Mouse (Mus musculus) embryonic facial prominence, embryonic 10.5 days (tissue): ENCODE results near the gene Trim6. TPM values are rescaled to one million over a fixed set of nuclear protein-coding genes. Genes with fewer than 3 reads are reported as not detected.

Experiments used
- DNase-seq: peaks from one replicate; pipeline ENCODE4 v3.0.0-alpha.2; 2017; ENCODE audit warnings: low spot score
- H3K27ac ChIP-seq: fragments of 300-500 bp; sonication (generic); replicated peaks from 2 replicates; pipeline ENCODE4 v1.5.1; 2016; ENCODE audit warnings: mild to moderate bottlenecking
- H3K27me3 ChIP-seq: fragments of 300-500 bp; sonication (generic); replicated peaks from 2 replicates; pipeline ENCODE4 v1.6.1; 2016; ENCODE audit warnings: low read depth, mild to moderate bottlenecking; ENCODE audit not compliant: poor library complexity, severe bottlenecking
- H3K36me3 ChIP-seq: fragments of 300-500 bp; sonication (generic); replicated peaks from 2 replicates; pipeline ENCODE4 v1.6.1; 2016; ENCODE audit warnings: mild to moderate bottlenecking, moderate library complexity
- H3K4me1 ChIP-seq: fragments of 300-500 bp; sonication (generic); 2 replicates; pipeline ENCODE4 v1.6.1; 2016
- H3K4me3 ChIP-seq: fragments of 300-500 bp; sonication (generic); 2 replicates; pipeline ENCODE4 v1.5.1; 2016; ENCODE audit warnings: mild to moderate bottlenecking, moderate library complexity
- H3K9me3 ChIP-seq: fragments of 300-500 bp; sonication (generic); 2 replicates; pipeline ENCODE4 v1.6.1; 2016; ENCODE audit warnings: mild to moderate bottlenecking
- WGBS: fragments of 180-500 bp; shearing (Covaris S2); methylation state at CpG from one replicate; pipeline ENCODE4 v1.1.7; 2016; 5-methylcytosine and 5-hydroxymethylcytosine counted together
- polyA plus RNA-seq: library from polyadenylated mRNA; unstranded; fragments of >200 nt; fragmentation: Nextera tagmentation; extraction: Ambion mirVana; gene quantifications from 2 replicates; pipeline ENCODE4 v1.2.1, GENCODE M21; 2016

Gene Trim6
- polyA plus RNA-seq: 6.1 and 7.6 TPM in 2 replicates

DNA sequence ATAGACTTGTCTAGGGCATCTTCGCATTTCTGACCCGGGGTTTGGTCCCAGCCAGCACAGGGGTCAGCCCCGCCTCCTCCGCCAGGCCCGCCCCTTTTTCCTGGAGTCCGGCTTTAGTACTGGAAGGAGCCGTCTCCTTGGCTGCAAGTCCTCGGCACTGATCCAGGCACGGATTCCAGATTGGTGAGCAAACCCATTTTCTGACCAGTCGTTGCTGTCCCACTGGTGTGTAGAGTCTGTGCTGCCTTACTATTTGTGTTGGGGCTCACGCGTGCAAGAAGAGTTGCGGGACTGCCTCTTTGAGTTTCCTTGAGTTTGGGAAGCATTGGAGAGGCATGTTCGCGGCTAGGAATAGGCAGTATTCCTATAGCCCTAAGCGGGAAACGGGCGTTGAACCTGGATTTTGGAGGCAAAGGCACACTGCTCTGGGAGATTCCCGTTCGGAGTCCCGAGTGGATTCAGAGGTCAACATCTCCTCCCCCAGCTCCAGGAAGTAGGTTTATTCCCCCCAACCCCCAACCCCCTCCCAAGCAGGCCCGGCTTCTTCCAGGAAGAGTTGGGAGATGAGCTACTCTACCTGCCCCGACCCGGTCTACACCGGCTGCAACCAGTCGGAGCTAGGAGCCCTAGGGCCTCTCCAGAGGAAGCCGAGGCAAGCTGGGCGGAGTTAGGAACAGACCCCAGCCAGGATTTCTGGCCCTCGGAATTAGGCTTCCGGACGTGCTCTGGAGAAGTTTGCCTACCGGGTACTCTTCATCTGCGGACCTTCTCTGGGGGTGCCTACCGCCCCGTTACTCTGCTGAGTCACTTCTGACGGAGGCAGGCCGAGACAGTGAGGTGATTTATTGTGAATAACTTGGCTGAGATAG is at the start of gene Trim6:
Trim6 (plus strand) TSS at position 93 of the 869 bp plus-strand sequence.
- H3K27me3 ChIP-seq: no peaks in the 10 kb centered on the region
- DNase-seq: peak; percentile 80
- peak within 1 kb of the TSS; percentile 81 for H3K27ac ChIP-seq
- peak within 1 kb of the TSS; percentile 60 for H3K4me3 ChIP-seq
- 2% methylated on average over 37 of the region's 37 CpGs for WGBS
- H3K9me3 ChIP-seq: no peaks in the 10 kb centered on the region
- no peaks in the 10 kb centered on the region for H3K36me3 ChIP-seq
- peaks cover 11% of the 10 kb centered on the region for H3K4me1 ChIP-seq

DNA sequence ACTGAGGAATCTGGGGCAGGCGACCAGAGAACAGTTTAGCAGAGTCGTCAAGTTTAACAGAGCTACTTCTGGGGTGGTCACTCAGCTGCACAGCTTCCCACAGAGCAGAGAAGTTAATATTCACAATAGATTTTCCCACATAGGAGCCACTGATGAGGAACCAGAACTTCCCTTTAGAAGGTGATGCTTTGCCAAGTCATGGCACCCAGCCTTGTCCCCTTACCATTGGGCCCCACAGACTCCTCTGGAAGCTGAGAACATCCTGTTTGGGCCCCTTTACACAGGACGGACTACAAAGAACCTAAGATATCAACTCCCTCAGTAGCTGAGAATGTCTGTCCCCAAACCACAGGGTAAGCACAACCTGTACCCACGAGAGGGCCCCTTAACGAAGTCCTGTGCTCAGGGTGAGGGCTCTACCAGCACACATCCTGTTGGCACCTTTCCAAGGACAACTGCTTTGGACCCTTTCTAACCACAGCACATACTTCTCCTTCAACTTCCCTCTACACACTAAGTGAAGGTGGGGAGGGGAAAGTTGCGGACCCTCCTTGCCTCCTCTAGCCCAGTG is 48.9 kb upstream of the Trim6 start:
- no peaks in the 10 kb centered on the region for H3K9me3 ChIP-seq
- H3K27ac ChIP-seq: no peak overlapping the region
- DNase-seq: no peak
- H3K36me3 ChIP-seq: no peaks in the 10 kb centered on the region
- H3K27me3 ChIP-seq: no peaks in the 10 kb centered on the region
- WGBS: 83% methylated on average over 6 of the region's 6 CpGs
- H3K4me3 ChIP-seq: no peak overlapping the region
- no peaks in the 10 kb centered on the region for H3K4me1 ChIP-seq

DNA sequence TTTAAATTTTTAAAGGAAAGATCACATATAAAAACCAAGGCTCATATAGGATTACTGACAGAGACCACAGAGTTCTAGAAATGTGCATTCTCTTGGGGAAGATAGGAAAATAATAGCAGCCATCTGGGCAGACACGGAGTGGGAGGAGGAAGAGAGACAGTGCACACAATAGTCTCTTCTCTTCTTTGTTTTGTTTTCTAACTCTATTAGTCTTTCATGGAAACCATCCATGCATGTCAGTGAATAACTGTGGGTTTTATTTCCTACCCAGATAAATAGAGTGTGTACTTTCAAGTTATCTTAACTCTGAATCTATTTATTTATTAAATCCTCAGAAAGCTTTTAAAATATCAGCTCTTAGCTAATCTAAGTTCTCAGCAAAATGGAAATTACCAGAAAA is 43.5 kb upstream of the Trim6 start:
- Histone ChIP-seq H3K36me3 (no peaks in the 10 kb centered on the region), H3K27me3 (no peaks in the 10 kb centered on the region), H3K27ac (no peak overlapping the region), H3K4me3 (no peak overlapping the region), H3K9me3 (no peaks in the 10 kb centered on the region), H3K4me1 (no peaks in the 10 kb centered on the region)
- 42% methylated on average over 1 of the region's 1 CpGs for WGBS
- DNase-seq: no peak

DNA sequence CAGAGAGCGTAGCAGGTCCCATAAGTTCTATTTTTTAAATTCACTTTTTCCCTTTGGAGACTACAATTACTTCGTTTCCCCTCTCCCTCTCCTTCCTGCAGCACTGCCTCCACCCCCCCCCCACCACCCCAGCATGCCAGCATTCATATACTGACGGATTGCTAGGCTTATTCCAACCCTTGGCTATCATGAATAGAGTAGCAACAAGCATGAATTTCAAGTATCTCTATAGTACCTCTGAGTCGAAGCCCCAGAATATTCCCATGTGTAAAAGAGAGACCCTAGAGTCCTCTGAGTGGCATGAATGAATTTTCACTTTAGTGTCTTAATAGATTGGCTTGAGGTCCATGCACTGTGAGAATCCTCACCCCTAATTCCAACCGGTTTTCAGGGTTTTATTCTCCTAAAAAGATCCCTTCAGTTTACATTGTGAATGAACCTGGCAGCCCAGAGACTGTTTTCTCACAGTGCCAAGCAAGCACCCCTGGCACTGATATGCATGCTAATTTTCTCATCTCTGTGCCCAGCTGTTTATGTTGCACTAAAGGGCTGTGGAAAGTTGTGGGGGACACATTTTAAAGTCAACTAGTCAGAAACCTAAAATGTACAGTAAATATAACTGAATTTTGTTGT is 40.1 kb upstream of the Trim6 start:
- H3K27me3 ChIP-seq: no peaks in the 10 kb centered on the region
- no peak for DNase-seq
- no peaks in the 10 kb centered on the region for H3K9me3 ChIP-seq
- no peaks in the 10 kb centered on the region for H3K4me1 ChIP-seq
- WGBS: 69% methylated on average over 5 of the region's 5 CpGs
- no peaks in the 10 kb centered on the region for H3K36me3 ChIP-seq
- H3K27ac ChIP-seq: no peak overlapping the region
- H3K4me3 ChIP-seq: no peak overlapping the region

DNA sequence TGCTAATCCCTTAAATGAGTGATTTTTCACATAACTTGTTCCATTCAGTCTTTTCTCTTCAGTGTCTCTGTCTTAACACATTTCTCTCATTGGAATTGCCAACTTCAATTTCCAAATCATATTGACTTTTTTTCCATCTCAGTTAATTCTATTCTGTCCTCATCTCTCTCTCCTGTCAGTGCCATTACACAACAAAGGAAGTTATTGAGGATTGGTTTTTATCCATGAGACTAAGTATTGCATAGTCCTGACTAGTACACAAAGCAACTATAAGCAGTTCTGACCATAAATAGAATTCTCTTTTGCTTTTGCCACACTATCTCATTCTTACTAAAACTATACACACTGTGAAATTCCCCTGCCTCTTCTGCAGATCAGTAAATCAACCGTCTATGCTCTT is 39.5 kb upstream of the Trim6 start:
- H3K27ac ChIP-seq: no peak overlapping the region
- WGBS: 88% methylated on average over 1 of the region's 1 CpGs
- no peaks in the 10 kb centered on the region for H3K4me1 ChIP-seq
- H3K4me3 ChIP-seq: no peak overlapping the region
- H3K36me3 ChIP-seq: no peaks in the 10 kb centered on the region
- DNase-seq: no peak
- H3K9me3 ChIP-seq: no peaks in the 10 kb centered on the region
- H3K27me3 ChIP-seq: no peaks in the 10 kb centered on the region

DNA sequence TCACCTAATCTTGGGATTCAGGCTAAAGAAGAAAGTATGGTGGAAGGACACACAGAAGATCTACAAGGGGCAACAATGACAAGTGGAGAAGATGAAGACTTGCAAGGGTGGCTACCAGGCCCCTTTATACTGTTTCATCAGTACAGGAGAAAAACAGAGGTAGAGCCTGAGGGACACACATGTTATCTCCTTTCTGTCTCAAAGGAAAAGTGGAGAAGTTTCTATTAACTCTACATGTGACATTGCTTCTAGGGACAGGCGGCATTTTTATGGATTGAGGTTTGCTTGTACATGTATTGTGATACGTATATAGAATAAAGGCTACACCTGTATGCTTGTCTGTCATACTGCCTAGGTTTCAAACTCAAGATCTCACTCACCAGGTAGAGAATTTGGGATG is 35.3 kb upstream of the Trim6 start, which contains the start of gene Olfr648:
Olfr648 (minus strand) TSS at position 101 of the 400 bp plus-strand sequence.
- H3K4me1 ChIP-seq: no peaks in the 10 kb centered on the region

DNA sequence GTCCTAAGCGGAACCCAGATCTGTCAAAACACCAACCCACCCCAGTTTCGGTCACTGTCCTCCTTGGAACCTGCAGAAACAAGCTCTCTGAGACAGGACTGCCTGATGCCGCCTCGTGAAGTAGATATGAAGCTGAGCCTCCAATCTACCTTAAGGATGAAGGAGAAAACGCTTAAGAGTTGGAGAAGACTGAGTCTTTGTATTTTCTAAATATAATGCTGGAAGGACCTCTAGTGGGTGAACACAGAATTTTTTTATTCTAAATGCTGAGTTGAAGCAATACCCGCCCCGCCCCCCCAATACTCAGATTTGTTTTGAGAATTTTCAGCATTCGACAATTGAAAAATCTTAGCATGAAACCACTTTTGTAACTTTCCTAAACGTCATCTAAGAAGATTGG is 27.3 kb upstream of the Trim6 start:
- no peak for DNase-seq
- WGBS: 64% methylated on average over 9 of the region's 9 CpGs
- Histone ChIP-seq H3K36me3 (no peaks in the 10 kb centered on the region), H3K4me3 (no peak overlapping the region), H3K4me1 (no peaks in the 10 kb centered on the region), H3K27ac (no peak overlapping the region), H3K27me3 (no peaks in the 10 kb centered on the region), H3K9me3 (no peaks in the 10 kb centered on the region)

More for the DNA sequence above, 35.3 kb upstream of the Trim6 start, which contains the start of gene Olfr648:
- no peaks in the 10 kb centered on the region for H3K27me3 ChIP-seq
- H3K27ac ChIP-seq: no peak within 1 kb of the TSS
- no peaks in the 10 kb centered on the region for H3K9me3 ChIP-seq
- H3K4me3 ChIP-seq: no peak within 1 kb of the TSS
- H3K36me3 ChIP-seq: no peaks in the 10 kb centered on the region
- WGBS: 88% methylated on average over 2 of the region's 2 CpGs
- no peak for DNase-seq

DNA sequence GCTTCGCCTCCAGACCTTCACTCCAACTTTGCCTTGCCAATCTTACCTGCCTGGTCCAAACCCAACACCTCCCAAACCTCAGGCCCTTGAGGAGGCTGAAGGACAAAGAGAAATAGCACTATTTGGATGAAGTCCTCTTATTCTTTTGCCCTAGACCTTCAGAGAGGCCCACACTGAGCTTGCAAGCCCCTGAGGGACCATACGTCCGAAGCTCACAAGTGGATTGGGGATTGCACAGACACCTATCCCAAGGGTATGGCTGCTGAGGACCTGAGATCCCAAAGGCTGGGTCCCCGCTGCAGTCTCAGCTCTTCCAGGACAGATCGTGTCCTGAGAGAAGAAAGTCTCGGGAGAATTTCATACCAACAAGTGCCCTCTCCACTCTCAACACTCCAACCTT is 22.7 kb upstream of the Trim6 start, which contains the start of gene Olfr649:
Olfr649 (minus strand) TSS at position 101 of the 400 bp plus-strand sequence.
- H3K4me1 ChIP-seq: no peaks in the 10 kb centered on the region

DNA sequence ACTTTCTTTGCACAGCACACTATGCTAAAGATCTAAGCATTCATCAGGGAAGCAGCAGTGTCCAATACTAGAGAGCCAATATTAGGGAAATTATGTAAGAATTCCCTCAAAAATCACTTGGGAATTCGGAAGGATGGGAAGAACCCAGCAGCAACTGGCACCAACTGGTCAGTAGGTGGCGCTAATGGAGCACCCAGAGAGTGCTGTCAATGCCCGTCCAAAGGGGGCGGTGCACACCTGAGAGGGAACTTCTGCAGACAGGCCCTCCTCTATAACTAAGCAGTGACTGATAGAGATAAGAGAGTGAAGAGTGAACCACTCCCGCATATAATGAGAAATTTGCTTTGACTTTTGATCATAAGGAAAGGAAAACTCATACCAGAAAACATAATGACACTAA is 18.8 kb upstream of the Trim6 start:
- H3K4me3 ChIP-seq: no peak overlapping the region
- no peaks in the 10 kb centered on the region for H3K9me3 ChIP-seq
- no peaks in the 10 kb centered on the region for H3K27me3 ChIP-seq
- 6% methylated on average over 5 of the region's 5 CpGs for WGBS
- DNase-seq: peak; percentile 72
- no peak overlapping the region for H3K27ac ChIP-seq
- no peaks in the 10 kb centered on the region for H3K4me1 ChIP-seq
- H3K36me3 ChIP-seq: no peaks in the 10 kb centered on the region

More for the DNA sequence above, 22.7 kb upstream of the Trim6 start, which contains the start of gene Olfr649:
- WGBS: 86% methylated on average over 6 of the region's 6 CpGs
- DNase-seq: no peak
- Histone ChIP-seq H3K27ac (no peak within 1 kb of the TSS), H3K27me3 (no peaks in the 10 kb centered on the region), H3K9me3 (no peaks in the 10 kb centered on the region), H3K36me3 (no peaks in the 10 kb centered on the region), H3K4me3 (no peak within 1 kb of the TSS)

DNA sequence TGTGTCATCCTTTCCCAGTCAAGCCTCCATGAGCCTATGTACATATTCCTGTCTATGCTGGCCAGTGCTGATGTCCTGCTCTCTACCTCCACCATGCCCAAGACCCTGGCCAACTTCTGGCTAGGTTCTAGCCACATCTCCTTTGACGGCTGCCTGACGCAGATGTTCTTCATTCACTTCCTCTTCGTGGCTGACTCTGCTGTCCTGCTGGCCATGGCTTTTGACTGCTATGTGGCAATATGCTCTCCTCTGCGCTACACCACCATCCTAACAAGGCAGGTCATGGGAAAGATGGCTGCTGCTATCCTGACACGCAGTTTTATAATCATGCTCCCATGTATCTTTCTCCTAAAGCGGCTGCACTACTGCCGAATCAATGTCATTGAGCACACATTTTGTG is 12.4 kb upstream of the Trim6 start:
- no peak for DNase-seq
- Histone ChIP-seq H3K4me3 (no peak overlapping the region), H3K27ac (no peak overlapping the region), H3K4me1 (no peaks in the 10 kb centered on the region), H3K9me3 (no peaks in the 10 kb centered on the region), H3K27me3 (no peaks in the 10 kb centered on the region), H3K36me3 (no peaks in the 10 kb centered on the region)
- 92% methylated on average over 7 of the region's 7 CpGs for WGBS

DNA sequence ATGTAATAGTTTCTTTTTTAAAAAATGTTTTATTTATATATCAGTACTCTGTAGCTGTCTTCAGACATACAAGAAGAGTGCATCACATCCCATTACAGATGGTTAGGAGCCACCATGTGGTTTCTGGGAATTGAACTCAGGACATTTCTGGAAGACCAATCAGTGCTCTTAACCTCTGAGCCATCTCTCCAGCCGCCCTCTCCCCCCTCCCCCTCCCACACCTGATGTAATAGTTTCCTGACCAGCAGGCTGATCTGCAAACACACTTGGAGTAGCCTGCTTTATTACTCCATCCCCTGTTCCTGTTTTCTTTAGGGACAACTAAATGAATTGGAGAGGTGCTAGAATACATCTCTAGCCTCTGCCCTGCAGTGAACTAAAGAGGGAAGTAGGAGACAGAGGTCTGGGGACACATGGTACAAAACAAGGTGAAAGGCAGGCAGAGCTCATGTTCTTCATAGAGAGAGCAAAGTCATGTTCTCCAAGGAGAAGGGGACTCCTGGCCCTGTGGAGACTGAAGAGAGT is 2.5 kb upstream of the Trim6 start:
- no peaks in the 10 kb centered on the region for H3K36me3 ChIP-seq
- WGBS: 59% methylated on average over 1 of the region's 1 CpGs
- H3K4me1 ChIP-seq: peaks cover 11% of the 10 kb centered on the region
- H3K27ac ChIP-seq: no peak overlapping the region
- DNase-seq: no peak
- no peaks in the 10 kb centered on the region for H3K27me3 ChIP-seq
- no peak overlapping the region for H3K4me3 ChIP-seq
- H3K9me3 ChIP-seq: no peaks in the 10 kb centered on the region

DNA sequence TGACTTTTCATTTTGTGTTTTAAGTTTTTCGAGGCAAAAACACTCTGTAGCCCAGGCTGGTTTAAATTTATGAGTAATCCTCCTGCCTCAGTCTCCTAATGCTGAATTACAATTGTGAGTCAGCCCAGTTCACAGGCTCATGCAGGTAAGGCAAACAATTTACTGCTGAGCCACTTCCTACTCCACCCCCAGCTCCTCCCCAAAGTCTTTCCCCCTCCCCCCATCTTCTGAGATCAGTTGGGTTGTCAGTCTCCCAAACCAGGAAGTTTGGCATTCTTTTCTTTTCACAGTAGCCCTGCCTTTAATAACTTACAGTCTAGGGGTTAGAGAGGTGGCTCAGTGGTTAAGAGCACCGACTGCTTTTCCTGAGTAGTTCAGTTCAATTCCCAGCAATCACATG is 712 bp upstream of the Trim6 start:
- no peak for DNase-seq
- no peaks in the 10 kb centered on the region for H3K27me3 ChIP-seq
- peaks cover 11% of the 10 kb centered on the region for H3K4me1 ChIP-seq
- H3K4me3 ChIP-seq: no peak overlapping the region
- no peak overlapping the region for H3K27ac ChIP-seq
- WGBS: 74% methylated on average over 2 of the region's 2 CpGs
- no peaks in the 10 kb centered on the region for H3K9me3 ChIP-seq
- no peaks in the 10 kb centered on the region for H3K36me3 ChIP-seq
